ENCODE assay signal across 8 mouse cellular contexts in genomic region chr1:139378861-139379620, GRCm38 (mm10). TPM values are rescaled to one million over a fixed set of nuclear protein-coding genes. Genes with fewer than 3 reads are reported as not detected.
DNase-seq lines count a peak whose midpoint lies in the region; ATAC-seq and TF ChIP-seq lines count a peak whose summit lies in the region.

No protein-coding gene starts in this region.

- TF ChIP-seq CTCF in ES-Bruce4 (IDR thresholded peaks at IDR 0.05; ENCODE audit: low read depth, low read length), result peak; percentile 39

- H3K4me3 ChIP-seq in ES-Bruce4 (ENCODE audit: low read depth, low read length), result peak overlapping the region; percentile 5; the same call in 1 of the 2 replicates
- no peak overlapping the region for H3K4me3 ChIP-seq in hindbrain, embryonic 12.5 days

- no peak for TF ChIP-seq EP300 in ES-Bruce4 (IDR thresholded peaks at IDR 0.05; ENCODE audit: insufficient read depth, low read depth, low read length)

- no peaks in the 10 kb centered on the region for H3K9me3 ChIP-seq in ES-Bruce4 (replicated peaks; ENCODE audit: control insufficient read depth, insufficient read depth, low read length, poor library complexity, severe bottlenecking)
- no peaks in the 10 kb centered on the region for H3K9me3 ChIP-seq in hindbrain, embryonic 12.5 days (replicated peaks)

- H3K9ac ChIP-seq in ES-Bruce4 (ENCODE audit: low read depth, poor library complexity, severe bottlenecking), result no peak overlapping the region
- no peak overlapping the region for H3K9ac ChIP-seq in hindbrain, embryonic 12.5 days

- intact Hi-C loops in left cerebral cortex, postnatal 4 days (cut with DNase I), result no loop called here

- no peak overlapping the region for H3K27ac ChIP-seq in ES-Bruce4 (ENCODE audit: insufficient read depth, low read length)
- no peak overlapping the region for H3K27ac ChIP-seq in hindbrain, embryonic 12.5 days

- DNase-seq in cerebellum, postnatal 10 days, result peak; percentile 8 to 13
- DNase-seq in cerebellum, adult 11-12 months, result no peak
- DNase-seq in adrenal gland, postnatal 4 days (ENCODE audit: low spot score in 2 of 2), result no peak
- no peak for DNase-seq in gastrocnemius, postnatal 4 days (ENCODE audit: low spot score in 2 of 2)
- no peak for DNase-seq in left cerebral cortex, postnatal 4 days

- H3K36me3 ChIP-seq in ES-Bruce4 (ENCODE audit: control insufficient read depth, insufficient read depth, low read length, poor library complexity, severe bottlenecking), result no peaks in the 10 kb centered on the region
- H3K36me3 ChIP-seq in hindbrain, embryonic 12.5 days, result no peaks in the 10 kb centered on the region

- H3K4me2 ChIP-seq in hindbrain, embryonic 12.5 days (replicated peaks), result no peak overlapping the region

- H3K27me3 ChIP-seq in ES-Bruce4 (ENCODE audit: control insufficient read depth, insufficient read depth, low read length, poor library complexity, severe bottlenecking), result no peaks in the 10 kb centered on the region
- no peaks in the 10 kb centered on the region for H3K27me3 ChIP-seq in hindbrain, embryonic 12.5 days

- WGBS in hindbrain, embryonic 12.5 days, result 26% methylated on average over 11 of the region's 11 CpGs

- TF ChIP-seq POLR2A in ES-Bruce4 (IDR thresholded peaks at IDR 0.05; ENCODE audit: insufficient read depth, low read length), result no peak

- ATAC-seq in hindbrain, embryonic 12.5 days (ENCODE audit: low FRiP score), result peak; percentile 39; the same call in 1 of the 2 replicates
- peak; percentile 40 for ATAC-seq in megakaryocyte, adult 5-6 weeks (ENCODE audit: poor library complexity, severe bottlenecking)

- H3K4me1 ChIP-seq in ES-Bruce4 (ENCODE audit: control insufficient read depth, insufficient read depth, low read length), result no peaks in the 10 kb centered on the region
- H3K4me1 ChIP-seq in hindbrain, embryonic 12.5 days, result peaks cover 16% of the 10 kb centered on the region

RNA-seq across cellular contexts. Expression of gene Crb1, which starts 2.1 kb away (rescaled TPM):
- 0.16 and 0.17 TPM in 2 replicates for polyA plus RNA-seq in ES-Bruce4 (2011; ENCODE audit: insufficient read depth, insufficient read length, low read depth, missing spikeins)
- polyA plus RNA-seq in hindbrain, embryonic 12.5 days (2016; fragmentation: Nextera tagmentation; extraction: Ambion mirVana), result 2.1 and 3.0 TPM in 2 replicates
- not detected in 2 replicates for total RNA-seq in megakaryocyte, adult 5-6 weeks (2015)
- not detected in 2 replicates for total RNA-seq in megakaryocyte, adult 5-6 weeks (2017)
- under 1 TPM; 0.14 to 0.20 TPM for total RNA-seq in adrenal gland, postnatal 4 days (2021)
- not detected for total RNA-seq in gastrocnemius, postnatal 4 days (2021)
- 1 to 10 TPM in 1 of 2 experiments, under 1 TPM in 1; 0.96 to 1.4 TPM for total RNA-seq in left cerebral cortex, postnatal 4 days (2021)

RNA-seq across cellular contexts. Expression of gene Zbtb41, which starts 43.0 kb away (rescaled TPM):
- polyA plus RNA-seq in ES-Bruce4 (2011; ENCODE audit: insufficient read depth, insufficient read length, low read depth, missing spikeins), result 15.5 and 19.9 TPM in 2 replicates
- polyA plus RNA-seq in hindbrain, embryonic 12.5 days (2016; fragmentation: Nextera tagmentation; extraction: Ambion mirVana), result 19.2 and 20.8 TPM in 2 replicates
- 7.9 and 10.0 TPM in 2 replicates for total RNA-seq in megakaryocyte, adult 5-6 weeks (2015)
- total RNA-seq in megakaryocyte, adult 5-6 weeks (2017), result 12.2 and 13.9 TPM in 2 replicates
- 10 to 100 TPM; 31.0 to 38.6 TPM for total RNA-seq in adrenal gland, postnatal 4 days (2021)
- total RNA-seq in gastrocnemius, postnatal 4 days (2021), result 10 to 100 TPM; 20.6 to 23.2 TPM
- 10 to 100 TPM; 57.9 to 59.5 TPM for total RNA-seq in left cerebral cortex, postnatal 4 days (2021)

Comparison
In these comparisons a context has a peak if more than half of its experiments do, and no peak if none do; other contexts are left out.
1. DNase-seq: peak in cerebellum, postnatal 10 days (2 of 2); none in cerebellum, adult 11-12 months (single experiment), adrenal gland, postnatal 4 days (0 of 2), gastrocnemius, postnatal 4 days (0 of 2) and left cerebral cortex, postnatal 4 days (single experiment).